Mouse (Mus musculus) ES-E14 (cell line): ENCODE results near the gene Impg1.

Source experiments
- CHD2 ChIP-seq: IDR thresholded peaks from 2 replicates; pipeline ENCODE4 v1.6.1; 2014; ENCODE audit warnings: mild to moderate bottlenecking, low read depth, low read length, inconsistent platforms
- HCFC1 ChIP-seq: IDR thresholded peaks from 2 replicates; pipeline ENCODE4 v1.6.1; 2012; ENCODE audit warnings: low read length, inconsistent platforms, borderline replicate concordance; ENCODE audit not compliant: insufficient read depth
- MAFK ChIP-seq: IDR thresholded peaks from 2 replicates; pipeline ENCODE4 v1.6.1; 2014; ENCODE audit warnings: mild to moderate bottlenecking, low read depth, low read length, inconsistent platforms; ENCODE audit not compliant: insufficient read depth
- ZC3H11A ChIP-seq: IDR thresholded peaks from 2 replicates; pipeline ENCODE4 v1.6.1; 2012; ENCODE audit warnings: low read depth, mild to moderate bottlenecking, inconsistent platforms, low read length, borderline replicate concordance

DNA sequence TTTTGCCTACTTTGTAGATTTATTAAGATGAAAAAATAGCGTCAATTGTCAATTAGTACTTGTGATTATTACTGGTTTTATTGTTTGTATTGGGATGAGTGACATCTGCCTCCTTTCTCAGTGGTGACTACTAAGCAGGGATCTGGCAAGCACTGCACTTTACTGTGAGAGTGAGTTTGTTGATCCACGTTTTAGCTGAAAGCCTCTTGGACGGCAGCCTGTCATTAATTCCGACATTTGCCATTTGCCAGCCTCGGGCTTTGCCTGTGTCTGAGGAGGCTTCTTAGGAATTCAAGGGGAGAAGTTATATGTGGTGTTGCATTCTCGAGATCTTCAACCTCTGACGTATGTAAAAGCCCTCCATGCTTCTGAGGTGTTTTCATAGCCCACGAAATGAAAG, 131.8 kb downstream of the Impg1 start:
- TF ChIP-seq MAFK (no peak), CHD2 (no peak), HCFC1 (no peak), ZC3H11A (no peak)
